Mouse (Mus musculus) CH12.LX (cell line): ENCODE data around the gene Gm11939. TPM values are rescaled to one million over a fixed set of nuclear protein-coding genes. Genes with fewer than 3 reads are reported as not detected.
"Not testable (repeated sequence)": the region's sequence is repeated elsewhere in the genome, so short reads cannot be mapped to it uniquely, and the experiment has no call there.

ENCODE experiments used
- DNase-seq: peaks from one replicate; pipeline ENCODE4 v3.0.0-alpha.2; 2013; ENCODE audit errors: extremely low read depth
- H3K27ac ChIP-seq: 2 replicates; pipeline ENCODE4 v1.5.1; 2012; ENCODE audit warnings: low read depth, mild to moderate bottlenecking, control low read depth, moderate library complexity; ENCODE audit not compliant: insufficient read depth
- H3K27me3 ChIP-seq: replicated peaks from 2 replicates; pipeline ENCODE3; 2012; ENCODE audit warnings: inconsistent platforms
- H3K36me3 ChIP-seq, 2 experiments: replicated peaks in 1 of 2; 2 replicates each; pipeline versions ENCODE3 to v1.6.1; 2012; ENCODE audit warnings: inconsistent platforms in 1 of 2, low read length in 1 of 2, mild to moderate bottlenecking in 1 of 2, mixed read lengths in 1 of 2, moderate library complexity in 1 of 2; ENCODE audit not compliant: control insufficient read depth in 1 of 2, insufficient read depth in 1 of 2
- H3K4me1 ChIP-seq, 2 experiments: 2 replicates each; pipeline ENCODE4 v1.6.1; 2012; ENCODE audit warnings: inconsistent platforms in 1 of 2, moderate library complexity in 1 of 2; ENCODE audit not compliant: insufficient read depth in 2 of 2, control insufficient read depth in 1 of 2
- H3K4me2 ChIP-seq: 2 replicates; pipeline ENCODE4 v1.6.1; 2012; ENCODE audit warnings: low read depth, mild to moderate bottlenecking, control low read depth; ENCODE audit not compliant: poor library complexity, insufficient read depth, severe bottlenecking
- H3K4me3 ChIP-seq, 3 experiments: fragments of 150-350 bp in 1 of 3; sonication (generic) in 1 of 3; replicated peaks in 1 of 3; 2 replicates each; pipeline versions ENCODE3 to v1.5.1; 2011 to 2012; ENCODE audit warnings: low read depth in 2 of 3, low read length in 2 of 3, mild to moderate bottlenecking in 2 of 3, moderate library complexity in 2 of 3, control low read depth in 1 of 3, improper control_type of control experiment in 1 of 3, inconsistent platforms in 1 of 3, mixed read lengths in 1 of 3; ENCODE audit not compliant: poor library complexity in 1 of 3
- H3K79me2 ChIP-seq: replicated peaks from 2 replicates; pipeline ENCODE4 v1.6.1; 2012; ENCODE audit warnings: mild to moderate bottlenecking, moderate library complexity; ENCODE audit not compliant: control insufficient read depth, poor library complexity, insufficient read depth, severe bottlenecking; ENCODE audit errors: extremely low read depth
- H3K9ac ChIP-seq: 2 replicates; pipeline ENCODE4 v1.6.1; 2012; ENCODE audit warnings: low read depth, mild to moderate bottlenecking, control low read depth, moderate library complexity; ENCODE audit not compliant: insufficient read depth
- H3K9me3 ChIP-seq: replicated peaks from 2 replicates; pipeline ENCODE3; 2012; ENCODE audit warnings: low read length, inconsistent platforms, mixed read lengths
- CHD1 ChIP-seq: IDR thresholded peaks from 2 replicates; pipeline ENCODE4 v1.6.1; 2012; ENCODE audit warnings: low read depth, low read length, improper control_type of control experiment, inconsistent platforms
- CHD2 ChIP-seq: IDR thresholded peaks from 2 replicates; pipeline ENCODE4 v1.6.1; 2011; ENCODE audit warnings: low read length, improper control_type of control experiment
- ELF1 ChIP-seq: IDR thresholded peaks from 2 replicates; pipeline ENCODE4 v1.6.1; 2014; ENCODE audit warnings: low read depth, mild to moderate bottlenecking, inconsistent platforms, low read length, improper control_type of control experiment
- GABPA ChIP-seq: IDR thresholded peaks from 2 replicates; pipeline ENCODE4 v1.6.1; 2012; ENCODE audit warnings: low read depth, low read length, improper control_type of control experiment, inconsistent platforms; ENCODE audit not compliant: insufficient replicate concordance
- KAT2A ChIP-seq: IDR thresholded peaks from 2 replicates; pipeline ENCODE4 v1.6.1; 2012; ENCODE audit warnings: low read length, improper control_type of control experiment, inconsistent platforms; ENCODE audit not compliant: insufficient replicate concordance
- MAFK ChIP-seq: IDR thresholded peaks from 2 replicates; pipeline ENCODE4 v1.6.1; 2011; ENCODE audit warnings: low read length, improper control_type of control experiment; ENCODE audit not compliant: insufficient replicate concordance
- MAX ChIP-seq: IDR thresholded peaks from 2 replicates; pipeline ENCODE4 v1.6.1; 2011; ENCODE audit warnings: low read length, improper control_type of control experiment
- RAD21 ChIP-seq: IDR thresholded peaks from 2 replicates; pipeline ENCODE4 v1.6.1; 2011; ENCODE audit warnings: low read depth, mild to moderate bottlenecking, low read length, improper control_type of control experiment, moderate library complexity
- SMC3 ChIP-seq: IDR thresholded peaks from 2 replicates; pipeline ENCODE4 v1.6.1; 2011; ENCODE audit warnings: low read depth, low read length, improper control_type of control experiment
- TBP ChIP-seq: conservative IDR thresholded peaks from 2 replicates; pipeline ENCODE4 v1.6.1; 2011; ENCODE audit warnings: low read depth, low read length, improper control_type of control experiment
- ZMIZ1 ChIP-seq: IDR thresholded peaks from 2 replicates; pipeline ENCODE4 v1.6.1; 2012; ENCODE audit warnings: low read depth, mild to moderate bottlenecking, inconsistent platforms, low read length, improper control_type of control experiment
- dilution Hi-C: fragments of 300-500 bp; cut with MboI; formaldehyde crosslinking; loops from 2 replicates; pipeline ENCODE4 v1.14.3; 2020; ENCODE audit warnings: low sequenced_read_pairs; ENCODE audit not compliant: extremely low pct_unique_long_range_greater_than_20kb, extremely low pct_ligation_motif_present
- in situ Hi-C: fragments of 300-500 bp; cut with MboI; formaldehyde crosslinking; loops from 3 replicates; pipeline ENCODE4 v1.14.3; 2019; ENCODE audit warnings: low sequenced_read_pairs, low pct_ligation_motif_present, low pct_unique_long_range_greater_than_20kb, mixed read lengths
- polyA plus RNA-seq: library from polyadenylated mRNA; unstranded; fragments of >175 nt; gene quantifications from 2 replicates; pipeline ENCODE4 v1.2.1, GENCODE M21; 2012; ENCODE audit warnings: low read depth; ENCODE audit not compliant: insufficient read length
- total RNA-seq, 2 experiments: library from RNA; depleted of rRNA; stranded (reverse); fragments of 300-350 nt in 1 of 2; fragments of >200 nt in 1 of 2; gene quantifications; 2 replicates each; pipeline ENCODE4 v1.2.3; 2012 to 2014

The Gm11939 gene
- not detected in 2 replicates for total RNA-seq (2012; rRNA removed)
- not detected in 2 replicates for total RNA-seq (2014; rRNA removed)
- not detected in 2 replicates for polyA plus RNA-seq

DNA sequence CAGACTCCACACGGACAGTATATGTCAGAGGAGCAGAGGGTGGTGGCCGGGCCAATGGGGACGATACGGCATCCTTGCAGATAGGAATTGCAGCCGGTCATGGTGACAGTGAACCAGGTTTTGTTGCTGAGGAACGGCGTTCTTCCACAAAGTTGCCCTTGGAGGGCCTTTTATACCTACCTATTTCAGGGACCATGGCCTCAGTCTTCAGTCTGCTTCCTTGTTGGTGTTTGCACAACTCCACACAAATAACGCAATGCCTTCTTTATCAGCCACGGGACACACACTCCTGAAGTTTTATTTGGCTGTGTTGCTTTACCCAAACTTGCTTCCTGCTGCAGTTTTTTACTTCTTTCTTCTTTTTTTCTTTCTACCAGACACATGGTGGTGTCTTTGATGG, at the start of gene Gm11939:
Gm11939 (minus strand) TSS at position 101 of the 400 bp plus-strand sequence.
- H3K4me3 ChIP-seq: no peak within 1 kb of the TSS
- dilution Hi-C loops: no loop called here
- in situ Hi-C loops: no loop called here
- peaks cover 5 to 13% of the 10 kb centered on the region in 2 experiments for H3K4me1 ChIP-seq
- DNase-seq: no peak
- no peaks in the 10 kb centered on the region for H3K9me3 ChIP-seq
- no peak within 1 kb of the TSS for H3K9ac ChIP-seq
- no peak within 1 kb of the TSS for H3K27ac ChIP-seq
- H3K4me2 ChIP-seq: no peak within 1 kb of the TSS
- no peak for TF ChIP-seq KAT2A
- TF ChIP-seq ZMIZ1: no peak
- TF ChIP-seq MAX: no peak
- TF ChIP-seq CHD2: no peak
- TF ChIP-seq SMC3: no peak
- no peak for TF ChIP-seq CHD1
- no peak for TF ChIP-seq ELF1
- TF ChIP-seq RAD21: no peak
- no peak for TF ChIP-seq GABPA
- TF ChIP-seq TBP: no peak
- no peak for TF ChIP-seq MAFK
- no peaks in the 10 kb centered on the region for H3K36me3 ChIP-seq
- H3K79me2 ChIP-seq: no peaks in the 10 kb centered on the region
- H3K27me3 ChIP-seq: peaks cover 41% of the 10 kb centered on the region

DNA sequence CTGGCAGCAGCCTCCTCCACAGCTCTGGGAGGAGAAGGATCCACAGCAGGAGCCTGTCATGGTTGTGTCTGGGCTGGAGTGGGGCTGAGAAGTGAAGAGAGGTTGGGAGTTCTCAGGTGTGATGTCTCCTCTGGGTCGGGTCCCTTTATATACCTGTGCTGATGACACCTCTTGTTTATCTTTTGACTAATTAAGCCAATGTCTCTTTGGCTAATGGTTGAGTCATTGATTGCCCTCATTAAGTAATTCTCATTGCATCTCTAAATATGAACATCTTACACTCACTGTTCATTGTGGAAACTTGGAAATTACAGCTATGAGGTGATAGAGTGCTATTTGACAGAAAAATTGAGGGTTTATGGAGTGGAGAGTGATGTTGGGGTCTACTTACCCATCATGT, 43.9 kb upstream of the Gm11939 start, which contains the start of gene Gm11938:
Gm11938 (minus strand) TSS at position 101 of the 400 bp plus-strand sequence.
- H3K4me1 ChIP-seq, H3K9ac ChIP-seq, in situ Hi-C loops, H3K9me3 ChIP-seq, H3K27ac ChIP-seq, H3K4me3 ChIP-seq, DNase-seq, dilution Hi-C loops, H3K79me2 ChIP-seq, H3K4me2 ChIP-seq, H3K36me3 ChIP-seq: not testable (repeated sequence)
- H3K27me3 ChIP-seq: peaks cover 73% of the 10 kb centered on the region

DNA sequence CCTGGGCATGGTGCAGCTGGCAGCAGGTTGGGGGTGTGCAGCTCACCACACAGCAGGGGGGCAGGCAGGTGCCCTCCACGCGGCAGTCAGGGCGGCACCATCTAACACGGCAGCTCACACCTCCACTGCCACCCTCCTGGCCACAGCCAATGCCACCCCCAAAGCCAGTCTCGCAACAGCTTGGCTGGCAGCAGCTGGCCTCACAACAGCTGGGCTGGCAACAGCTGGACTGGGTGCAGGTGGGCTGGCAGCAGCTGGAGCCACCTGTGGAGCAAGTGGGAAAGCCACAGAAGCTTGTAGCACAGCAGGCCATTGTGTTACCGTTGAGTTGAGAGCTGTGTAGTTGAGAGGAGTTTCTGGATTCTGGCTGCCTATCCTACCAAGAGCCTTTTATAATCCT, 38.5 kb upstream of the Gm11939 start, which contains the start of gene Krtap9-3:
Krtap9-3 (minus strand) TSS at position 364 of the 400 bp plus-strand sequence.
- dilution Hi-C loops, in situ Hi-C loops, H3K4me1 ChIP-seq, H3K4me3 ChIP-seq, H3K79me2 ChIP-seq, H3K27ac ChIP-seq, H3K9me3 ChIP-seq, H3K4me2 ChIP-seq, DNase-seq, H3K9ac ChIP-seq, H3K36me3 ChIP-seq: not testable (repeated sequence)
- H3K27me3 ChIP-seq: peaks cover 82% of the 10 kb centered on the region
